Comparison of ENCODE assay signal across 26 mouse cellular contexts in genomic region chr10:85052451-85052850, GRCm38 (mm10). TPM values are rescaled to one million over a fixed set of nuclear protein-coding genes. Genes with fewer than 3 reads are reported as not detected.
DNase-seq lines count a peak whose midpoint lies in the region; ATAC-seq lines count a peak whose summit lies in the region.
"Had no signal": no experiment of that assay in that cellular context is flagged by ENCODE, and none has a peak within 500 bp of the region (broad histone marks: within the 10 kb centered on the region; RNA-seq: fewer than 3 reads in every experiment).

No protein-coding gene starts in this region.

- ATAC-seq in megakaryocyte-erythroid progenitor cell, adult 5-6 weeks (replicated peaks; ENCODE audit: low FRiP score, low TSS enrichment, poor library complexity, severe bottlenecking), result no peak
- ATAC-seq: activated CD4-positive, CD25-positive, alpha-beta regulatory T cell, adult 4 months; CD4-positive, CD25-positive, alpha-beta regulatory T cell, adult 4 months; forebrain, embryonic 13.5 days; forebrain, embryonic 15.5 days; forebrain, postnatal 0 days; Patski had no signal

- no peaks in the 10 kb centered on the region for H3K9me3 ChIP-seq in heart, embryonic 10.5 days
- H3K9me3 ChIP-seq: embryonic facial prominence, embryonic 10.5 days; embryonic facial prominence, embryonic 12.5 days; forebrain, embryonic 13.5 days; forebrain, embryonic 15.5 days; G1E had no signal

- no peaks in the 10 kb centered on the region for H3K4me1 ChIP-seq in heart, embryonic 10.5 days
- H3K4me1 ChIP-seq: embryonic facial prominence, embryonic 10.5 days; embryonic facial prominence, embryonic 12.5 days; forebrain, embryonic 13.5 days; forebrain, embryonic 15.5 days had no signal

- no peak overlapping the region for H3K4me3 ChIP-seq in heart, embryonic 10.5 days
- H3K4me3 ChIP-seq: embryonic facial prominence, embryonic 10.5 days; embryonic facial prominence, embryonic 12.5 days; forebrain, embryonic 13.5 days; forebrain, embryonic 15.5 days had no signal

- no peak overlapping the region for H3K27ac ChIP-seq in heart, embryonic 10.5 days
- H3K27ac ChIP-seq: embryonic facial prominence, embryonic 10.5 days; embryonic facial prominence, embryonic 12.5 days; forebrain, embryonic 13.5 days; forebrain, embryonic 15.5 days had no signal

- no peaks in the 10 kb centered on the region for H3K27me3 ChIP-seq in heart, embryonic 10.5 days (ENCODE audit: insufficient read depth, poor library complexity, severe bottlenecking)
- H3K27me3 ChIP-seq: CH12.LX; embryonic facial prominence, embryonic 12.5 days; forebrain, embryonic 13.5 days; forebrain, embryonic 15.5 days; Patski had no signal

- DNase-seq in heart, adult 11 months, result peak; percentile 71
- DNase-seq in heart, embryonic 10.5 days (ENCODE audit: low spot score), result no peak
- DNase-seq in ES-CJ7 (ENCODE audit: low read depth, low spot score) (peak; percentile 73), R1 (ENCODE audit: low read depth, low spot score) (peak; percentile 90)
- DNase-seq in kidney, postnatal 10 days, result no peak
- no peak for DNase-seq in layer of hippocampus, adult 9-11 months
- DNase-seq: adrenal gland, adult 8-10 months; adrenal gland, postnatal 14 days; adrenal gland, postnatal 36 days; B cell, adult 2 months; cerebellum, adult 11-12 months; cerebellum, adult 2 months; cerebellum, adult 9-10 months; cerebellum, postnatal 10 days; cerebellum, postnatal 25 days; forebrain, postnatal 0 days had no signal

- 34% methylated on average over 4 of the region's 4 CpGs for WGBS in heart, embryonic 10.5 days

- H3K36me3 ChIP-seq in heart, embryonic 10.5 days, result no peaks in the 10 kb centered on the region
- H3K36me3 ChIP-seq: embryonic facial prominence, embryonic 10.5 days; embryonic facial prominence, embryonic 12.5 days; forebrain, embryonic 15.5 days; G1E had no signal

RNA-seq across cellular contexts. Expression of gene Fhl4, which starts 49.8 kb away (rescaled TPM):
- 1.1 and 1.4 TPM in 2 replicates for polyA plus RNA-seq in heart, embryonic 10.5 days (2016; fragmentation: Nextera tagmentation; extraction: Ambion mirVana)
- 1.5 TPM in 1 of 2 replicates, not detected in the other for total RNA-seq in megakaryocyte-erythroid progenitor cell, adult 5-6 weeks (2014; fragmentation: Nextera tagmentation)
- 1.0 and 3.0 TPM in 2 replicates for total RNA-seq in megakaryocyte-erythroid progenitor cell, adult 5-6 weeks (2017)

RNA-seq across cellular contexts. Expression of gene Tmem263, which starts 50.0 kb away (rescaled TPM):
- polyA plus RNA-seq in heart, embryonic 10.5 days (2016; fragmentation: Nextera tagmentation; extraction: Ambion mirVana), result 52.5 and 59.8 TPM in 2 replicates
- 12.8 and 15.7 TPM in 2 replicates for total RNA-seq in megakaryocyte-erythroid progenitor cell, adult 5-6 weeks (2014; fragmentation: Nextera tagmentation)
- 17.8 and 18.7 TPM in 2 replicates for total RNA-seq in megakaryocyte-erythroid progenitor cell, adult 5-6 weeks (2017)

Comparison
In these comparisons a context has a peak if more than half of its experiments do, and no peak if none do; other contexts are left out.
1. DNase-seq: peak in heart, adult 11 months (single experiment), ES-CJ7 (single experiment) and R1 (single experiment); none in heart, embryonic 10.5 days (single experiment), kidney, postnatal 10 days (single experiment) and layer of hippocampus, adult 9-11 months (single experiment).